Mouse (Mus musculus) intestine, embryonic 14.5 days (tissue): ENCODE measurements around the gene Armc2. TPM values are rescaled to one million over a fixed set of nuclear protein-coding genes. Genes with fewer than 3 reads are reported as not detected.

Experiments used
- ATAC-seq: fragments of 200-750 bp; cut with Nextera tagmentation; replicated peaks from 2 replicates; pipeline ENCODE4 v1.8.0; 2017; ENCODE audit warnings: low read depth, moderate number of reproducible peaks, moderate TSS enrichment, moderate library complexity; ENCODE audit not compliant: low FRiP score, low TSS enrichment
- DNase-seq: peaks from one replicate; pipeline ENCODE4 v3.0.0-alpha.2; 2018; ENCODE audit warnings: low spot score
- H3K27ac ChIP-seq: fragments of 300-500 bp; sonication (generic); 2 replicates; pipeline ENCODE4 v1.5.1; 2014; ENCODE audit warnings: low read depth, mild to moderate bottlenecking, control low read depth
- H3K27me3 ChIP-seq: fragments of 300-500 bp; sonication (generic); replicated peaks from 2 replicates; pipeline ENCODE4 v1.6.1; 2014; ENCODE audit warnings: low read length, control low read depth; ENCODE audit not compliant: control insufficient read depth, insufficient read depth
- H3K36me3 ChIP-seq: fragments of 300-500 bp; sonication (generic); 2 replicates; pipeline ENCODE4 v1.6.1; 2014; ENCODE audit warnings: low read length, control low read depth; ENCODE audit not compliant: control insufficient read depth, insufficient read depth
- H3K4me1 ChIP-seq: fragments of 300-500 bp; sonication (generic); replicated peaks from 2 replicates; pipeline ENCODE4 v1.6.1; 2014; ENCODE audit warnings: low read length, control low read depth, mixed read lengths; ENCODE audit not compliant: control insufficient read depth, insufficient read depth
- H3K4me2 ChIP-seq: fragments of 300-500 bp; sonication (generic); 2 replicates; pipeline ENCODE4 v1.6.1; 2014; ENCODE audit warnings: low read length
- H3K4me3 ChIP-seq: fragments of 300-500 bp; sonication (generic); 2 replicates; pipeline ENCODE4 v1.5.1; 2014; ENCODE audit warnings: low read depth, low read length, control low read depth, mixed read lengths
- H3K9ac ChIP-seq: fragments of 300-500 bp; sonication (generic); 2 replicates; pipeline ENCODE4 v1.6.1; 2014; ENCODE audit warnings: mild to moderate bottlenecking, low read length
- H3K9me3 ChIP-seq: fragments of 300-500 bp; sonication (generic); 2 replicates; pipeline ENCODE4 v1.6.1; 2016; ENCODE audit warnings: low read length, control low read depth; ENCODE audit not compliant: control insufficient read depth
- WGBS: fragments of 180-500 bp; shearing (Covaris S2); extraction: QIAGEN DNeasy Blood & Tissue Kit; methylation state at CpG from one replicate; pipeline ENCODE4 v1.1.7; 2014; 5-methylcytosine and 5-hydroxymethylcytosine counted together
- polyA plus RNA-seq: library from polyadenylated mRNA; unstranded; fragments of >200 nt; fragmentation: Nextera tagmentation; extraction: Ambion mirVana; gene quantifications from 2 replicates; pipeline ENCODE4 v1.2.1, GENCODE M21; 2014

The Armc2 gene
- polyA plus RNA-seq, 1 experiment from 2014 or later, result 1.7 TPM

DNA sequence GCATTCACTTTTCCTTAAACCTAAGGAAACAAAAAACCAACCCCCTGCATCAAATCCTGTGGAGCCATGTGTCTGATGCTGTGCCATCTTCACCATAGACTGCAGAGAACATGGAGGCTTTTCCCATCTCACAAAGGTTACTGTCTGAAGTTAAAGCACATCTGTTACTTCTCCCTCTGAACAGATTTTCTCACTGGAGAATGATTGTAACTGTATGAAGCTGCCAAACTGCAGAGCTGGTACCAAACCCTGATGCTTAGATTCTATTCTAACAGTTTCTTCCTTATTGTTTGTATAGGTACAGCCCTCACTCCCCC, 151.4 kb downstream of the Armc2 start:
- Histone ChIP-seq H3K27me3 (no peaks in the 10 kb centered on the region), H3K27ac (no peak overlapping the region), H3K4me2 (no peak overlapping the region), H3K4me3 (no peak overlapping the region), H3K9ac (no peak overlapping the region), H3K4me1 (0 out of 2 replicates have a peak, but pooled peaks cover 6% of the 10 kb centered on the region), H3K9me3 (no peaks in the 10 kb centered on the region), H3K36me3 (no peaks in the 10 kb centered on the region)
- DNase-seq (no peak), ATAC-seq (no peak)

DNA sequence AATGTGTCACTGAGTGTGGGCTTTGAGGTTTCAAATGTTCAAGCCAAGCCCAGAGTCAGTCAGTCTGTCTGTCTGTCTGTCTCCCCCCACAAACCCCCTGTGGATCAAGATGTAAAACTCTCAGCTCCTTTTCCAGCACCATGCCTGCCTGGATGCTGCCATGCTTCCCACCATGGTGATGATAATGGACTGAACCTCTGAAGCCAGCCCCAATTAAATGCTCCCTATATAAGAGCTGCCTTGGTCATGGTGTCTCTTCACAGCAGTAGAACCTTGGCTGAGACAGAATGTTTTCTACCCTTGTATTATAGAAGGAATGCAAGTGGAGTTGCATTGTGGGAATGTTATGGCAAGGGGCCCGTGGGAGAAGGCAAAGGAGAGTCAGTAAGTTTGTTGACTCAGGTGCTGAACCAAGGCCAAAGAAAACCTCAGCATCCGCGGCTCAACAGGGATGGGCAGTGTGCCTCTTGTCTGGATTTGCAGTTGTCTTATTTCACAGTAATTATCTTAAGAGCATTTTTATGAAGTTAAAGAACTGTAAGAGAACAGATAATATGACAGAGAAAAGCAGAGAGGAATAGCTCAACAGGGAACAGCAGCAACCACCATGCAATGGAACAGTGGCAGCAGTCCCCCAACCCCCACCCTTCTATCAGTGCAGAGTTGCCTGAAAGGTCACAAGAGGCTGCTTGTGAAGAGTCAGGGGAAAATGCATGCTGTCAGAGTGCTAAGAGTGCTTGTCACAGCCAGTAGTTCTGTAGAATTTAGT, 152.0 kb downstream of the Armc2 start:
- Histone ChIP-seq H3K9ac (no peak overlapping the region), H3K4me3 (no peak overlapping the region), H3K9me3 (no peaks in the 10 kb centered on the region), H3K36me3 (no peaks in the 10 kb centered on the region), H3K27me3 (no peaks in the 10 kb centered on the region), H3K4me1 (0 out of 2 replicates have a peak, but pooled peaks cover 6% of the 10 kb centered on the region), H3K4me2 (no peak overlapping the region), H3K27ac (no peak overlapping the region)
- ATAC-seq, result no peak
- 49% methylated on average over 3 of the region's 3 CpGs for WGBS
- no peak for DNase-seq

Other genes with a start within 250 kb of the Armc2 start
- gene Cep57l1, start 208.6 kb downstream of the Armc2 start, polyA plus RNA-seq, result 18.4 and 20.1 TPM in 2 replicates
- gene Sesn1, start 208.5 kb downstream of the Armc2 start, polyA plus RNA-seq, result 32.7 and 35.2 TPM in 2 replicates